Mouse (Mus musculus) limb, embryonic 13.5 days (tissue): ENCODE data around the gene Cfap99. TPM values are rescaled to one million over a fixed set of nuclear protein-coding genes. Genes with fewer than 3 reads are reported as not detected.

Experiments
- ATAC-seq: fragments of 200-750 bp; cut with Nextera tagmentation; 2 replicates; pipeline ENCODE4 v1.8.0; 2017; ENCODE audit warnings: low read depth, moderate number of reproducible peaks, moderate TSS enrichment; ENCODE audit not compliant: low FRiP score
- H3K27ac ChIP-seq: fragments of 300-500 bp; sonication (generic); 2 replicates; pipeline ENCODE4 v1.5.1; 2015; ENCODE audit warnings: inconsistent platforms, mild to moderate bottlenecking, moderate library complexity
- H3K27me3 ChIP-seq: fragments of 300-500 bp; sonication (generic); 2 replicates; pipeline ENCODE4 v1.6.1; 2015; ENCODE audit warnings: mild to moderate bottlenecking, inconsistent platforms
- H3K36me3 ChIP-seq: fragments of 300-500 bp; sonication (generic); 2 replicates; pipeline ENCODE4 v1.6.1; 2015; ENCODE audit warnings: inconsistent platforms, mild to moderate bottlenecking, moderate library complexity
- H3K4me1 ChIP-seq: fragments of 300-500 bp; sonication (generic); 2 replicates; pipeline ENCODE4 v1.6.1; 2015; ENCODE audit warnings: inconsistent platforms
- H3K4me2 ChIP-seq: fragments of 300-500 bp; sonication (generic); replicated peaks from 2 replicates; pipeline ENCODE4 v1.6.1; 2015; ENCODE audit warnings: inconsistent platforms, mild to moderate bottlenecking, moderate library complexity
- H3K4me3 ChIP-seq: fragments of 300-500 bp; sonication (generic); 2 replicates; pipeline ENCODE4 v1.5.1; 2015; ENCODE audit warnings: moderate library complexity, mild to moderate bottlenecking, inconsistent platforms
- H3K9ac ChIP-seq: fragments of 300-500 bp; sonication (generic); 2 replicates; pipeline ENCODE4 v1.6.1; 2015; ENCODE audit warnings: mild to moderate bottlenecking, inconsistent platforms
- H3K9me3 ChIP-seq: fragments of 300-500 bp; sonication (generic); 2 replicates; pipeline ENCODE4 v1.6.1; 2016; ENCODE audit warnings: inconsistent platforms
- WGBS: fragments of 180-500 bp; shearing (Covaris S2); methylation state at CpG from one replicate; pipeline ENCODE4 v1.1.7; 2015; 5-methylcytosine and 5-hydroxymethylcytosine counted together
- polyA plus RNA-seq: library from polyadenylated mRNA; unstranded; fragments of >200 nt; fragmentation: Nextera tagmentation; extraction: Ambion mirVana; gene quantifications from 2 replicates; pipeline ENCODE4 v1.2.1, GENCODE M21; 2015

Gene Cfap99
- polyA plus RNA-seq, 1 experiment from 2014 or later, result not detected

DNA sequence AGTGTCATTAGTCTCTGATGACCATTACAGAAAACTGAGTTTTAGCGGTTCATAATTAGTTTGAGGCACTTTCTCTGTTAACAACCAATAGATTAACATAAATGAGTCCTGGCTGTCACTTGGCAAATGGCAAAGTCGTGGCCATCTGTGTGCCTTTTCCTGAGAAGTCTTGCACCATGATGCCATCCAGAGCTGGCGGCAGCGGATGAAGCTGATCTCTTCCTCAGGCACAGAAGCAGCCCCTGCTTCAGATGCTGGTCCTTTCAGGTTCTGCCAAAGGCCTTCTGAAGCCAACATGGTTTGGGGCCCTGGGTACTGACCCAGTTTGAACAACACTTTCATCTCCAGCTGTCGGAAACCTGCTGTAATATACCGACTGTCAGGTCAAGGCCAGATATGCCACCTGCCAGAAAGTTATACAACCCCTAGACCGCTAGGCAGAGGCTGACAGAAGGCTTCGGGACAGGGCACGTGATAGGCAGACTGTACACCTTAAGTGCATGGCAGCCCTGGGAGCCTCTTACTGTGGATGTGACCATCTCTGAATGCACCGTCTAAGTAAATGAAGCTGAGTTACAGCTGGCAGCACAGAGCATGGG is 10.6 kb downstream of the Cfap99 start:
- WGBS, result 78% methylated on average over 10 of the region's 10 CpGs
- Histone ChIP-seq H3K36me3 (no peaks in the 10 kb centered on the region), H3K4me3 (no peak overlapping the region), H3K4me2 (no peak overlapping the region), H3K9me3 (no peaks in the 10 kb centered on the region), H3K9ac (no peak overlapping the region), H3K4me1 (no peaks in the 10 kb centered on the region), H3K27ac (no peak overlapping the region), H3K27me3 (peaks cover 8% of the 10 kb centered on the region; the same call in 1 of the 2 replicates)
- ATAC-seq, result no peak

DNA sequence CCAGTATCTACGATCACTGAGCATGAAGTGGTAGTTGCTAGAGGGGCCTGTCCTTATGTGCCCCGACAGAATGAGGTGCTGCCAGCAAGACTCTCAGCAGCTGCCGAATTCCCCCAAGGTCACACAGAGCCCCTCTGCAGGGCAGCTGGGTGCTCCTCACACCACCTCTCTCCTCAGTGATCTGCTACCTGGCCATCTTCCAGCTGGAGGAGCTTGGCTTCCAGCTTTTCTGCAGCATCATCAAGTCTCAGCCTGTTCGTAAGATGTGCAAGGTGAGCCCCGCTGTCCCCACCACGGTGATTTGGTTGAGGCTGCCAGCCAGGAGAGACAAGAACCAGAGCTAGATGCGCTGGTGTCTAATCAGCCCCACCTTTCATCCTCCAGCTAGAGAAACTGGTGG is 14.0 kb downstream of the Cfap99 start:
- Histone ChIP-seq H3K27me3 (peaks cover 4% of the 10 kb centered on the region; the same call in 1 of the 2 replicates), H3K4me2 (no peak overlapping the region), H3K9ac (no peak overlapping the region), H3K4me1 (no peaks in the 10 kb centered on the region), H3K27ac (no peak overlapping the region), H3K4me3 (no peak overlapping the region), H3K9me3 (no peaks in the 10 kb centered on the region), H3K36me3 (no peaks in the 10 kb centered on the region)
- WGBS, result 79% methylated on average over 7 of the region's 7 CpGs
- no peak for ATAC-seq

GRCm38 (mm10) chr5:34309016-34309415 is 20.6 kb downstream of the Cfap99 start:
- no peak overlapping the region for H3K4me3 ChIP-seq
- no peaks in the 10 kb centered on the region for H3K27me3 ChIP-seq
- H3K4me2 ChIP-seq, result no peak overlapping the region
- WGBS, result 87% methylated on average over 3 of the region's 3 CpGs
- no peak overlapping the region for H3K9ac ChIP-seq
- no peaks in the 10 kb centered on the region for H3K36me3 ChIP-seq
- ATAC-seq, result no peak
- H3K4me1 ChIP-seq, result no peaks in the 10 kb centered on the region
- no peak overlapping the region for H3K27ac ChIP-seq
- no peaks in the 10 kb centered on the region for H3K9me3 ChIP-seq

DNA sequence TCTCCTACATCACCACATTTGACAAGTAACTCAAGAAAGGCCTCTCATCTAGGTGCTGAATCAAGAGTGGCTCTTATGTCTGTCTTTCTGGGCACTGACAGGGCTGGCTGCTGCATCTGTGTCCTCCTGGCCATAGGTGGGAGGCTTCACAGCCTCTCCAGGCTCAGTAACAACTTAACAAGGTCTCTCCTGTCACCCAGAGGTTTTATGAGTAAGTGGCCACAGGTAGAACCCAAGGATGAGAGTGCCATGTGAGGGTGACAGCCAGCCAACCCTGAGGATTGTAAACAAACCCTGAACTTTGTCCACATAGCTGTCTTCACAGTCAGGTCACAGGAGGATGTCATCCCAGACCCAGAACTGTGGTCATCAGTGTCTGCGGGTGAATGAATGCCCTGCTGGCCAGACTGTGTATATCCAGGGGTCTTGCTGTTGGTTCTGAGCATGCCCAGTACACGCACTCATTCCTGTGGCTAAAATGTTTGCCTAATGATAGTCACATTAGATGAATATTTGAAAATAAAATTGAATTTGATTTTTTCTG is 31.2 kb downstream of the Cfap99 start:
- no peaks in the 10 kb centered on the region for H3K36me3 ChIP-seq
- H3K27me3 ChIP-seq, result no peaks in the 10 kb centered on the region
- no peaks in the 10 kb centered on the region for H3K9me3 ChIP-seq
- no peak overlapping the region for H3K27ac ChIP-seq
- H3K4me3 ChIP-seq, result no peak overlapping the region
- H3K4me1 ChIP-seq, result no peaks in the 10 kb centered on the region
- no peak for ATAC-seq
- H3K9ac ChIP-seq, result no peak overlapping the region
- 69% methylated on average over 2 of the region's 2 CpGs for WGBS
- no peak overlapping the region for H3K4me2 ChIP-seq

- no peaks in the 10 kb centered on the region for H3K27me3 ChIP-seq
- WGBS, result 76% methylated on average over 4 of the region's 4 CpGs
- no peaks in the 10 kb centered on the region for H3K9me3 ChIP-seq
- no peak overlapping the region for H3K4me3 ChIP-seq
- no peaks in the 10 kb centered on the region for H3K36me3 ChIP-seq
- no peak for ATAC-seq
- H3K27ac ChIP-seq, result no peak overlapping the region
- no peak overlapping the region for H3K4me2 ChIP-seq
- no peak overlapping the region for H3K9ac ChIP-seq
- peaks cover 4% of the 10 kb centered on the region for H3K4me1 ChIP-seq
Observed at GRCm38 (mm10) chr5:34321236-34321635, 32.8 kb downstream of the Cfap99 start.

DNA sequence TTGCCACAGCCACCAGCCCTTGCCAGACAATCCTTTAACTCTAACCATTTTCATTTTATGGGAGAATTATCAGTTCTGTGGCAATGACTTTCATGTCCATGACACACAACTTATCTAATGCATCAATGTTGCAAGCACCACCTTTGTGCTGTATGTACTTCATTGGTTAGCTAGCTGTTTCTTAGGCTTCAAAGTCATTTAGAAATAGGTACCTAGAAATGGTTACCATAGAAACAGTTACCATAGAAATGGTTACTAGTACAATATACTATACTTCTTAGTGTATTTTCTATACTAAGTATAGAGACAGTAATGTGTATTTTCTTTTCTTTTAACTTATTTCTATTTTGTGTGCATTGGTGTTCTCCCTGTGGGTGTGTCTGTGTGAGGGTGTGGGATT is 36.9 kb downstream of the Cfap99 start:
- H3K9ac ChIP-seq, result no peak overlapping the region
- H3K27ac ChIP-seq, result no peak overlapping the region
- H3K36me3 ChIP-seq, result no peaks in the 10 kb centered on the region
- no peak for ATAC-seq
- peaks cover 15% of the 10 kb centered on the region for H3K4me1 ChIP-seq
- H3K4me2 ChIP-seq, result no peak overlapping the region
- 0 out of 2 replicates have a peak, but pooled peaks cover 2% of the 10 kb centered on the region for H3K27me3 ChIP-seq
- no peak overlapping the region for H3K4me3 ChIP-seq
- H3K9me3 ChIP-seq, result peaks cover 4% of the 10 kb centered on the region; the same call in 1 of the 2 replicates

DNA sequence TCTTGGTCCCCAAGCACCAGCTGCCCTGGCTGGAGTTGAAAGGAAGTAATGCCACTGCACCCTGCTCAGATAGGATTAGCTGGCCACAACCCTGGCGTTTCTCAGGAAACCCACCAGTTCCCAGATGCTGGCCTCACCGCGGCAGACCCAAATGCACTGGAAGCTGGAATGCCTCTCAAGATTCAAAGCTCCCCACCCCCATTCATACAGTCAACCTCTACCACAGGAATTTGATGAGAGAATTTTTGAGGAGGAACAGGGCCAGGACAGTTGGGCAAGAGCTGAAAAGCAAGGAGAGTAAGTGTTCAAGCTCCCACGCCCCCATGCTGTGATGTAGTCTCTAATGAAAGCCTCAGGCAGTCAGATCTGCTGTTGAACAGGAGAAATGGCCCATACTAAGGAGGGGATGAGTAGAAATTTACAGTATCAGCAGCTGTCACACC is 37.9 kb downstream of the Cfap99 start:
- no peak overlapping the region for H3K27ac ChIP-seq
- peak; percentile 26; the same call in 1 of the 2 replicates for ATAC-seq
- WGBS, result 26% methylated on average over 4 of the region's 4 CpGs
- peak overlapping the region; percentile 38; the same call in 1 of the 2 replicates for H3K4me3 ChIP-seq
- 0 out of 2 replicates have a peak, but pooled peaks cover 2% of the 10 kb centered on the region for H3K27me3 ChIP-seq
- H3K36me3 ChIP-seq, result no peaks in the 10 kb centered on the region
- H3K9ac ChIP-seq, result no peak overlapping the region
- H3K4me1 ChIP-seq, result peaks cover 15% of the 10 kb centered on the region
- H3K9me3 ChIP-seq, result peaks cover 5% of the 10 kb centered on the region; the same call in 1 of the 2 replicates
- peak overlapping the region; percentile 67 for H3K4me2 ChIP-seq

DNA sequence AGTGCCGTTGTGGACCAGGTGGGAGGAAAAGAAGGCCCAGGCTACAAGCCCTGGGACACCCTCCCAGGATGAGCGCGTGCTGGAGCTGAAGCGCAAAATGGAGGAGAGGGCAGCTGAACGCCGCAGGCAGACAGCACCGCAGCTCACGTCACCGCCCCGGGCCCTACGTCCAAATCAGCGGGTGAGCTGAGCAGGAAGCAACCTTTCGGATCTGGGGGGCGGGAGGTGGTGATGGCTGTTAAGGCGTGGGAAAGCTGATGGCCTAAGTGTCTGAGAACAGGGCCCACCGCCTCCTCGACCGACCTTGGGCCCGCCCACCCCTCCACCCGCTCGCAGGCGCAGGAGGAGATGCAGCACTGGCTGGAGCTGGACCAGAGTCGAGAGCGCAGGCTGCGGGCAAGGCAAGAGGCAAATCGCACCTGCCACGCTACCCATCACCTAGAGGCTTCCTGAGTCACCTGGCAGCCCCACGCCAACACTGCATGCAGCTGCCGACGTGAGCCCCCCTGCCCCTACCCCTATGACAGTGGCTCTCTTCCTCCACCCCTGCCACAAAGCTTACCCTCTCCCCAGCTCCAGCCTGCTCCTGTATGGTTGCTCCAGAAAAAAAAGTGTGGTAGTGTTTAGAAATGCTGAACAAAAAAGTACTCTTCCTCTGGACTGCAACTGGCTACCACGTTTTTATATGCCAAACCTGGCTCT is 38.6 kb downstream of the Cfap99 start:
- H3K4me1 ChIP-seq, result peaks cover 15% of the 10 kb centered on the region
- H3K9ac ChIP-seq, result peak overlapping the region; percentile 66
- peak; percentile 64; the same call in 1 of the 2 replicates for ATAC-seq
- WGBS, result 6% methylated on average over 28 of the region's 31 CpGs
- H3K27me3 ChIP-seq, result 0 out of 2 replicates have a peak, but pooled peaks cover 2% of the 10 kb centered on the region
- no peaks in the 10 kb centered on the region for H3K36me3 ChIP-seq
- peaks cover 5% of the 10 kb centered on the region; the same call in 1 of the 2 replicates for H3K9me3 ChIP-seq
- no peak overlapping the region for H3K27ac ChIP-seq
- peak overlapping the region; percentile 38 for H3K4me3 ChIP-seq
- peak overlapping the region; percentile 67 for H3K4me2 ChIP-seq

DNA sequence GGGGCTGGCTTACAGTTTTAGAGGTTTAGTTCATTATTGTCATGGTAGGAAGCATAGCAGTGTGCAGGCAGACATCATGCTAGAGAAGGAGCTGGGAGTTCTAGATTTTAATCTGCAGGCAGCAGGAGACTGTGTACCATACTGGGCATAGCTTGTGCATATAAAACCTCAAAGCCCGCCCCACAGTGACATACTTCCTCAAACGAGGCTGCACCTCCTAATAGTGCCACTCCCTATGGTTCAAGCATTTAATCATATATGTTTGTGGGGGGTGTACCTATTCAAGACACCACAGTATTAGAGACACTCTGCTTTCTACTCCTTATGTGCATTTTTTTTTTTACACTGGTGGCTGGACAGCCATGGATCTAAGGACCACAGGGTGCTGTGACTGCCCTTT is 41.7 kb downstream of the Cfap99 start:
- no peak overlapping the region for H3K4me2 ChIP-seq
- ATAC-seq, result no peak
- H3K27ac ChIP-seq, result no peak overlapping the region
- peaks cover 16% of the 10 kb centered on the region for H3K4me1 ChIP-seq
- H3K27me3 ChIP-seq, result 0 out of 2 replicates have a peak, but pooled peaks cover 2% of the 10 kb centered on the region
- peaks cover 5% of the 10 kb centered on the region; the same call in 1 of the 2 replicates for H3K9me3 ChIP-seq
- no peaks in the 10 kb centered on the region for H3K36me3 ChIP-seq
- H3K9ac ChIP-seq, result no peak overlapping the region
- H3K4me3 ChIP-seq, result no peak overlapping the region
- WGBS, result 79% methylated on average over 2 of the region's 2 CpGs

- no peak overlapping the region for H3K27ac ChIP-seq
- no peak overlapping the region for H3K4me2 ChIP-seq
- H3K9me3 ChIP-seq, result peaks cover 5% of the 10 kb centered on the region; the same call in 1 of the 2 replicates
- no peaks in the 10 kb centered on the region for H3K27me3 ChIP-seq
- peaks cover 17% of the 10 kb centered on the region for H3K4me1 ChIP-seq
- ATAC-seq, result no peak
- no peak overlapping the region for H3K4me3 ChIP-seq
- H3K36me3 ChIP-seq, result 0 out of 2 replicates have a peak, but pooled peaks cover 4% of the 10 kb centered on the region
- whole genome bisulfite sequencing, result 89% methylated on average over 1 of the region's 1 CpGs
- H3K9ac ChIP-seq, result no peak overlapping the region
Observed at GRCm38 (mm10) chr5:34334081-34334480, 45.7 kb downstream of the Cfap99 start.

DNA sequence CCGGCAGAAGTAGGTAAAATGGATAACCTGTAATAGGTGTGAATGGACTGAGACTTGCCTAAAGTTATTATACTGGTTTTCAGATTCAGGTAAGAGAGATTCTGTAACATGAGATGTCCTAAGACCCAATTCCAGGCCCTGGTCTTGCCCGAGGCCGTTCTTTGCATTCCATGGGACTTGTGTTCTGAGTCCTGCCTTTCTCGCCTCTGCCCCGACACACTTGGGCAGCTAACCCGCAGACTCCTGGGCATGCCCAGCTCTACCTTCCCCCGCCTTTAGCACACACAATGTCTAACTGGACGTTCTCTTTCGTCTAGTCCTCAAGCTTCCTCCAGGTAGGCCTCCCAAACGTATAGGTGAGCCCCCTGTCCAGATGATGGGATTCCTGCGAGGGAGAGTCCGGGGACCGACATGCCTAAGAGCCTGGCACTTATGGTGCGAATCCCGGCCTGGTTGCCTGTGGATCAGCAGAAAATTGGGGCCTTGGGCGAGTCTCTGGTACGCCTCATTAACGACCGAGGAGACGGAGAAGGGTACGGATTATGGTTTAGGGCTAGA is 47.2 kb downstream of the Cfap99 start:
- H3K4me3 ChIP-seq, result peak overlapping the region; percentile 97
- WGBS, result 2% methylated on average over 21 of the region's 21 CpGs
- H3K9me3 ChIP-seq, result no peaks in the 10 kb centered on the region
- no peaks in the 10 kb centered on the region for H3K27me3 ChIP-seq
- H3K27ac ChIP-seq, result peak overlapping the region; percentile 86
- 0 out of 2 replicates have a peak, but pooled peaks cover 4% of the 10 kb centered on the region for H3K36me3 ChIP-seq
- peak overlapping the region; percentile 99 for H3K9ac ChIP-seq
- H3K4me1 ChIP-seq, result peaks cover 17% of the 10 kb centered on the region
- ATAC-seq, result peak; percentile 68
- H3K4me2 ChIP-seq, result peak overlapping the region; percentile 79
